Mouse (Mus musculus): ENCODE data around the gene Ccdc155.

- no peak for TF ChIP-seq GATA1 (IDR thresholded peaks at IDR 0.05; ENCODE audit: borderline replicate concordance, low read length)
- TF ChIP-seq POLR2AphosphoS5 (IDR thresholded peaks at IDR 0.05; ENCODE audit: insufficient replicate concordance, low read depth, low read length): no peak
- no peak for TF ChIP-seq CTCF (IDR thresholded peaks at IDR 0.05; ENCODE audit: low read depth, low read length)
- no peak for TF ChIP-seq TAL1 (conservative IDR thresholded peaks at IDR 0.05; ENCODE audit: low read depth, low read length)
- no peak for TF ChIP-seq GATA2 (IDR thresholded peaks at IDR 0.05; ENCODE audit: borderline replicate concordance, low read depth, low read length)
These were observed 42.1 kb downstream of the Ccdc155 start for GRCm38 (mm10) chr7:45162551-45162950.
